Mouse (Mus musculus): ENCODE data around the gene Them4. TPM values are rescaled to one million over a fixed set of nuclear protein-coding genes. Genes with fewer than 3 reads are reported as not detected.

The Them4 gene
- total RNA-seq, 2 experiments from 2014 or later: 12.6 to 14.9 TPM

- intact Hi-C loops (cut with DNase I): no loop called here
- no peak for DNase-seq
Measured at GRCm38 (mm10) chr3:94364154-94364526, 54.3 kb downstream of the Them4 start.

GRCm38 (mm10) chr3:94366761-94367160 lies 56.9 kb downstream of the Them4 start:
- DNase-seq: peak; percentile 74 to 81
- intact Hi-C loops (cut with DNase I): loop anchor here (2.0 to 5.0 kb wide), 4 partner anchors 76 to 536 kb away; partner anchors contain the start of genes Mrpl9 and Oaz3

GRCm38 (mm10) chr3:94367511-94367910 lies 57.6 kb downstream of the Them4 start:
- no peak for DNase-seq
- intact Hi-C loops (cut with DNase I): loop anchor here (2.0 to 5.0 kb wide), 4 partner anchors 75 to 535 kb away; partner anchors contain the start of genes Mrpl9 and Oaz3

GRCm38 (mm10) chr3:94368631-94369030 lies 58.7 kb downstream of the Them4 start:
- intact Hi-C loops (cut with DNase I): loop anchor here (5.0 kb wide), 3 partner anchors 74 to 234 kb away; partner anchors contain the start of genes Mrpl9 and Oaz3
- no peak for DNase-seq

GRCm38 (mm10) chr3:94369709-94370108 lies 59.8 kb downstream of the Them4 start:
- no peak for DNase-seq
- intact Hi-C loops (cut with DNase I): loop anchor here (5.0 kb wide), 3 partner anchors 73 to 233 kb away; partner anchors contain the start of genes Mrpl9 and Oaz3

- intact Hi-C loops (cut with DNase I): no loop called here
- DNase-seq: peak; percentile 83 to 88
Measured at GRCm38 (mm10) chr3:94371637-94372036, 61.7 kb downstream of the Them4 start.

- DNase-seq: no peak
- intact Hi-C loops (cut with DNase I): no loop called here
Measured at GRCm38 (mm10) chr3:94372038-94372437, 62.1 kb downstream of the Them4 start.

GRCm38 (mm10) chr3:94372641-94373040 lies 62.8 kb downstream of the Them4 start, which contains the start of gene Rorc:
Gene Rorc (plus strand): TSS chr3:94372794.
- intact Hi-C loops (cut with DNase I): no loop called here
- DNase-seq: peak; percentile 49 to 59

GRCm38 (mm10) chr3:94373090-94373489 lies 63.2 kb downstream of the Them4 start:
- DNase-seq: no peak
- intact Hi-C loops (cut with DNase I): no loop called here

GRCm38 (mm10) chr3:94373597-94374011 lies 63.7 kb downstream of the Them4 start:
- DNase-seq: peak in 1 of 2 experiments; percentile 14
- intact Hi-C loops (cut with DNase I): no loop called here

GRCm38 (mm10) chr3:94374636-94375035 lies 64.7 kb downstream of the Them4 start:
- DNase-seq: no peak
- intact Hi-C loops (cut with DNase I): no loop called here

GRCm38 (mm10) chr3:94375146-94375545 lies 65.3 kb downstream of the Them4 start:
- intact Hi-C loops (cut with DNase I): no loop called here
- DNase-seq: no peak

GRCm38 (mm10) chr3:94375861-94376260 lies 66.0 kb downstream of the Them4 start:
- no peak for DNase-seq
- intact Hi-C loops (cut with DNase I): no loop called here

GRCm38 (mm10) chr3:94377028-94377923 lies 67.4 kb downstream of the Them4 start:
- intact Hi-C loops (cut with DNase I): no loop called here
- no peak for DNase-seq

- intact Hi-C loops (cut with DNase I): no loop called here
Measured at GRCm38 (mm10) chr3:94379831-94380510, 70.1 kb downstream of the Them4 start.

More at GRCm38 (mm10) chr3:94379831-94380510, 70.1 kb downstream of the Them4 start:
- DNase-seq: no peak

Other genes starting within 250 kb of the Them4 start
- gene Gm10697, start 237.4 kb upstream of the Them4 start, total RNA-seq (2021): not detected
- gene Gm10696, start 131.9 kb upstream of the Them4 start, total RNA-seq (2021): not detected
- not detected for gene Gm5286, start 113.4 kb upstream of the Them4 start, total RNA-seq (2021)
- not detected for gene Gm4778, start 46.1 kb upstream of the Them4 start, total RNA-seq (2021)
- gene Them5, start 32.0 kb downstream of the Them4 start, total RNA-seq (2021): not detected
- gene C2cd4d, start 52.3 kb downstream of the Them4 start, total RNA-seq (2021): under 1 TPM in 1 of 2 experiments, not detected in 1; 0.29 TPM
- gene Rorc, start 62.7 kb downstream of the Them4 start, total RNA-seq (2021): 10 to 100 TPM; 29.6 to 33.1 TPM
- under 1 TPM; 0.14 to 0.37 TPM for gene Lingo4, start 88.4 kb downstream of the Them4 start, total RNA-seq (2021)
- 1 to 10 TPM; 3.8 to 4.8 TPM for gene Tdrkh, start 103.2 kb downstream of the Them4 start, total RNA-seq (2021)
- gene Mrpl9, start 133.2 kb downstream of the Them4 start, total RNA-seq (2021): 10 to 100 TPM; 62.4 to 66.5 TPM
- not detected for gene Oaz3, start 133.8 kb downstream of the Them4 start, total RNA-seq (2021)
- gene Celf3, start 168.2 kb downstream of the Them4 start, total RNA-seq (2021): not detected
- gene Riiad1, start 170.3 kb downstream of the Them4 start, total RNA-seq (2021): under 1 TPM in 1 of 2 experiments, not detected in 1; 0.37 TPM

Data from heart, postnatal 14 days (tissue).